Mouse (Mus musculus) stomach, embryonic 15.5 days (tissue): ENCODE measurements at regions not wholly inside any gene's neighbourhood (a gene's known extent, or its start where the extent isn't known, plus 50 kb on each side); places are given as distances from the start of the nearest gene placed in this dataset.
A peak's percentile ranks its signal among the peaks of the same experiment; 100 is the strongest.

Source experiments
- ATAC-seq: fragments of 200-750 bp; cut with Nextera tagmentation; 2 replicates; pipeline ENCODE4 v1.8.0; 2017; ENCODE audit warnings: low read depth, moderate number of reproducible peaks, moderate TSS enrichment; ENCODE audit not compliant: insufficient read depth, low FRiP score
- H3K27ac ChIP-seq: fragments of 300-500 bp; sonication (generic); 2 replicates; pipeline ENCODE4 v1.5.1; 2015; ENCODE audit warnings: mild to moderate bottlenecking, inconsistent platforms
- H3K27me3 ChIP-seq: fragments of 300-500 bp; sonication (generic); replicated peaks from 2 replicates; pipeline ENCODE4 v1.6.1; 2015; ENCODE audit warnings: inconsistent platforms
- H3K36me3 ChIP-seq: fragments of 300-500 bp; sonication (generic); 2 replicates; pipeline ENCODE4 v1.6.1; 2015; ENCODE audit warnings: inconsistent platforms
- H3K4me1 ChIP-seq: fragments of 300-500 bp; sonication (generic); 2 replicates; pipeline ENCODE4 v1.6.1; 2015; ENCODE audit warnings: inconsistent platforms
- H3K4me2 ChIP-seq: fragments of 300-500 bp; sonication (generic); 2 replicates; pipeline ENCODE4 v1.6.1; 2015; ENCODE audit warnings: mild to moderate bottlenecking, inconsistent platforms
- H3K4me3 ChIP-seq: fragments of 300-500 bp; sonication (generic); replicated peaks from 2 replicates; pipeline ENCODE4 v1.5.1; 2015; ENCODE audit warnings: inconsistent platforms
- H3K9ac ChIP-seq: fragments of 300-500 bp; sonication (generic); 2 replicates; pipeline ENCODE4 v1.6.1; 2015; ENCODE audit warnings: inconsistent platforms
- H3K9me3 ChIP-seq: fragments of 300-500 bp; sonication (generic); 2 replicates; pipeline ENCODE4 v1.6.1; 2016; ENCODE audit warnings: inconsistent platforms
- WGBS: fragments of 180-500 bp; shearing (Covaris S2); methylation state at CpG from one replicate; pipeline ENCODE4 v1.1.7; 2015; 5-methylcytosine and 5-hydroxymethylcytosine counted together

- WGBS: 87% methylated on average over 9 of the region's 9 CpGs
- H3K4me1 ChIP-seq: no peaks in the 10 kb centered on the region
Measured at GRCm38 (mm10) chr9:103813791-103814190, 52.2 kb upstream of the Tmem108 start.

GRCm38 (mm10) chr9:103818998-103819397 is 57.4 kb upstream of the Tmem108 start:
- Histone ChIP-seq H3K4me1 (no peaks in the 10 kb centered on the region), H3K36me3 (no peaks in the 10 kb centered on the region), H3K27me3 (no peaks in the 10 kb centered on the region), H3K27ac (no peak overlapping the region), H3K4me3 (no peak overlapping the region), H3K4me2 (no peak overlapping the region), H3K9me3 (no peaks in the 10 kb centered on the region), H3K9ac (no peak overlapping the region)
- WGBS: 71% methylated on average over 2 of the region's 2 CpGs
- ATAC-seq: no peak

More at GRCm38 (mm10) chr9:103813791-103814190, 52.2 kb upstream of the Tmem108 start:
- Histone ChIP-seq H3K27me3 (no peaks in the 10 kb centered on the region), H3K4me2 (no peak overlapping the region), H3K9ac (no peak overlapping the region), H3K9me3 (no peaks in the 10 kb centered on the region), H3K27ac (no peak overlapping the region), H3K4me3 (no peak overlapping the region), H3K36me3 (no peaks in the 10 kb centered on the region)
- ATAC-seq: no peak

- WGBS: 73% methylated on average over 3 of the region's 3 CpGs
- Histone ChIP-seq H3K4me3 (no peak overlapping the region), H3K9me3 (no peaks in the 10 kb centered on the region), H3K4me1 (no peaks in the 10 kb centered on the region), H3K36me3 (no peaks in the 10 kb centered on the region), H3K9ac (no peak overlapping the region), H3K27ac (no peak overlapping the region), H3K27me3 (no peaks in the 10 kb centered on the region), H3K4me2 (no peak overlapping the region)
- no peak for ATAC-seq
Measured at GRCm38 (mm10) chr9:103821632-103822031, 60.0 kb upstream of the Tmem108 start.

- ATAC-seq: no peak
- Histone ChIP-seq H3K27ac (no peak overlapping the region), H3K27me3 (no peaks in the 10 kb centered on the region), H3K9me3 (no peaks in the 10 kb centered on the region), H3K36me3 (no peaks in the 10 kb centered on the region), H3K4me2 (no peak overlapping the region), H3K4me1 (no peaks in the 10 kb centered on the region), H3K4me3 (no peak overlapping the region), H3K9ac (no peak overlapping the region)
- WGBS: 69% methylated on average over 3 of the region's 3 CpGs
Measured at GRCm38 (mm10) chr9:103823491-103823890, 61.9 kb upstream of the Tmem108 start.

- H3K9me3 ChIP-seq: no peaks in the 10 kb centered on the region
- no peak for ATAC-seq
- H3K27me3 ChIP-seq: no peaks in the 10 kb centered on the region
- no peaks in the 10 kb centered on the region for H3K4me1 ChIP-seq
- 74% methylated on average over 3 of the region's 3 CpGs for WGBS
- no peak overlapping the region for H3K9ac ChIP-seq
- H3K36me3 ChIP-seq: no peaks in the 10 kb centered on the region
- no peak overlapping the region for H3K27ac ChIP-seq
- no peak overlapping the region for H3K4me3 ChIP-seq
- H3K4me2 ChIP-seq: no peak overlapping the region
Measured at GRCm38 (mm10) chr9:103841199-103841598, 79.6 kb upstream of the Tmem108 start.

- Histone ChIP-seq H3K27ac (no peak overlapping the region), H3K4me1 (no peaks in the 10 kb centered on the region), H3K27me3 (no peaks in the 10 kb centered on the region), H3K9ac (no peak overlapping the region), H3K36me3 (no peaks in the 10 kb centered on the region), H3K9me3 (no peaks in the 10 kb centered on the region), H3K4me2 (no peak overlapping the region), H3K4me3 (no peak overlapping the region)
- no peak for ATAC-seq
- 64% methylated on average over 8 of the region's 8 CpGs for WGBS
Measured at GRCm38 (mm10) chr9:103843836-103844235, 82.2 kb upstream of the Tmem108 start.

GRCm38 (mm10) chr9:103845916-103846457 is 84.3 kb upstream of the Tmem108 start:
- Histone ChIP-seq H3K36me3 (no peaks in the 10 kb centered on the region), H3K4me2 (no peak overlapping the region), H3K27ac (no peak overlapping the region), H3K9ac (no peak overlapping the region), H3K4me1 (no peaks in the 10 kb centered on the region), H3K9me3 (no peaks in the 10 kb centered on the region), H3K4me3 (no peak overlapping the region), H3K27me3 (no peaks in the 10 kb centered on the region)
- ATAC-seq: no peak
- WGBS: 76% methylated on average over 6 of the region's 6 CpGs

- no peak overlapping the region for H3K4me3 ChIP-seq
- H3K9me3 ChIP-seq: no peaks in the 10 kb centered on the region; the same call in 1 of the 2 replicates
- 58% methylated on average over 7 of the region's 7 CpGs for WGBS
- no peak overlapping the region for H3K27ac ChIP-seq
- no peaks in the 10 kb centered on the region for H3K36me3 ChIP-seq
- no peak for ATAC-seq
- H3K9ac ChIP-seq: no peak overlapping the region
- no peaks in the 10 kb centered on the region for H3K27me3 ChIP-seq
- no peak overlapping the region for H3K4me2 ChIP-seq
- H3K4me1 ChIP-seq: no peaks in the 10 kb centered on the region
Measured at GRCm38 (mm10) chr9:103847931-103848330, 86.3 kb upstream of the Tmem108 start.

- no peak overlapping the region for H3K4me3 ChIP-seq
- no peak overlapping the region for H3K27ac ChIP-seq
- no peak overlapping the region for H3K9ac ChIP-seq
- no peak overlapping the region for H3K4me2 ChIP-seq
- no peaks in the 10 kb centered on the region; the same call in 1 of the 2 replicates for H3K9me3 ChIP-seq
- ATAC-seq: no peak
- H3K36me3 ChIP-seq: no peaks in the 10 kb centered on the region
- H3K27me3 ChIP-seq: no peaks in the 10 kb centered on the region
- WGBS: 68% methylated on average over 3 of the region's 3 CpGs
- no peaks in the 10 kb centered on the region for H3K4me1 ChIP-seq
Measured at GRCm38 (mm10) chr9:103849079-103849478, 87.4 kb upstream of the Tmem108 start.

- H3K4me1 ChIP-seq: no peaks in the 10 kb centered on the region
- no peak overlapping the region for H3K4me2 ChIP-seq
- H3K27me3 ChIP-seq: no peaks in the 10 kb centered on the region
- 85% methylated on average over 2 of the region's 2 CpGs for WGBS
- H3K36me3 ChIP-seq: no peaks in the 10 kb centered on the region
- H3K27ac ChIP-seq: no peak overlapping the region
- H3K9me3 ChIP-seq: no peaks in the 10 kb centered on the region; the same call in 1 of the 2 replicates
- ATAC-seq: no peak
- no peak overlapping the region for H3K4me3 ChIP-seq
- no peak overlapping the region for H3K9ac ChIP-seq
Measured at GRCm38 (mm10) chr9:103852691-103853090, 91.1 kb upstream of the Tmem108 start.

- no peak for ATAC-seq
- no peaks in the 10 kb centered on the region for H3K9me3 ChIP-seq
- no peaks in the 10 kb centered on the region for H3K27me3 ChIP-seq
- peak overlapping the region; percentile 5 for H3K4me2 ChIP-seq
- H3K27ac ChIP-seq: no peak overlapping the region
- H3K9ac ChIP-seq: no peak overlapping the region
- no peaks in the 10 kb centered on the region for H3K4me1 ChIP-seq
- 32% methylated on average over 12 of the region's 12 CpGs for WGBS
- H3K36me3 ChIP-seq: no peaks in the 10 kb centered on the region
- H3K4me3 ChIP-seq: no peak overlapping the region
Measured at GRCm38 (mm10) chr9:103860658-103861377, 99.2 kb upstream of the Tmem108 start.

GRCm38 (mm10) chr9:103862493-103862892 is 100.9 kb upstream of the Tmem108 start:
- H3K36me3 ChIP-seq: no peaks in the 10 kb centered on the region
- no peak overlapping the region for H3K9ac ChIP-seq
- no peaks in the 10 kb centered on the region for H3K27me3 ChIP-seq
- H3K9me3 ChIP-seq: no peaks in the 10 kb centered on the region
- no peak overlapping the region for H3K4me2 ChIP-seq
- H3K27ac ChIP-seq: no peak overlapping the region
- H3K4me3 ChIP-seq: no peak overlapping the region
- 83% methylated on average over 7 of the region's 7 CpGs for WGBS
- ATAC-seq: no peak
- H3K4me1 ChIP-seq: no peaks in the 10 kb centered on the region
